Mouse (Mus musculus) cerebellum, adult 9-10 months (tissue): ENCODE measurements around the gene Wdr73.

ENCODE experiments used
- DNase-seq: peaks from one replicate; pipeline ENCODE4 v3.0.0; 2022

Wdr73 gene

GRCm38 (mm10) chr7:80894196-80894595 lies 6.9 kb downstream of the Wdr73 start:
- peak; percentile 71 for DNase-seq

- peak; percentile 66 for DNase-seq
These were observed 7.3 kb downstream of the Wdr73 start for GRCm38 (mm10) chr7:80893753-80894129.

GRCm38 (mm10) chr7:80893086-80893752 lies 7.8 kb downstream of the Wdr73 start:
- peak; percentile 73 for DNase-seq

GRCm38 (mm10) chr7:80889841-80890241 lies 11.2 kb downstream of the Wdr73 start:
- DNase-seq, result no peak

GRCm38 (mm10) chr7:80889021-80889511 lies 12.0 kb downstream of the Wdr73 start:
- DNase-seq, result no peak

GRCm38 (mm10) chr7:80888595-80888994 lies 12.5 kb downstream of the Wdr73 start:
- no peak for DNase-seq

- DNase-seq, result no peak
These were observed 15.4 kb downstream of the Wdr73 start for GRCm38 (mm10) chr7:80885666-80886065.

GRCm38 (mm10) chr7:80882830-80883505 lies 18.1 kb downstream of the Wdr73 start:
- peak; percentile 89 for DNase-seq

GRCm38 (mm10) chr7:80875727-80876126 lies 25.3 kb downstream of the Wdr73 start:
- no peak for DNase-seq

- DNase-seq, result no peak
These were observed 27.4 kb downstream of the Wdr73 start for GRCm38 (mm10) chr7:80873631-80874030.

- DNase-seq, result no peak
These were observed 28.0 kb downstream of the Wdr73 start for GRCm38 (mm10) chr7:80873038-80873437.

GRCm38 (mm10) chr7:80868686-80869085 lies 32.4 kb downstream of the Wdr73 start:
- no peak for DNase-seq

GRCm38 (mm10) chr7:80866514-80867147 lies 34.4 kb downstream of the Wdr73 start:
- no peak for DNase-seq

- no peak for DNase-seq
These were observed 35.5 kb downstream of the Wdr73 start for GRCm38 (mm10) chr7:80865521-80865920.

GRCm38 (mm10) chr7:80864831-80865230 lies 36.2 kb downstream of the Wdr73 start:
- DNase-seq, result no peak

GRCm38 (mm10) chr7:80864151-80864550 lies 36.9 kb downstream of the Wdr73 start:
- no peak for DNase-seq

GRCm38 (mm10) chr7:80863520-80863919 lies 37.5 kb downstream of the Wdr73 start:
- DNase-seq, result no peak

- no peak for DNase-seq
These were observed 38.6 kb downstream of the Wdr73 start for GRCm38 (mm10) chr7:80862475-80862874.

GRCm38 (mm10) chr7:80860729-80861274 lies 40.3 kb downstream of the Wdr73 start, which contains the start of gene Zscan2:
Gene Zscan2, plus strand, starts transcription at chr7:80860920.
- DNase-seq, result peak; percentile 94

GRCm38 (mm10) chr7:80860227-80860626 lies 40.8 kb downstream of the Wdr73 start:
- peak; percentile 69 for DNase-seq

GRCm38 (mm10) chr7:80857181-80857580 lies 43.9 kb downstream of the Wdr73 start:
- DNase-seq, result peak; percentile 87

GRCm38 (mm10) chr7:80855316-80855715 lies 45.8 kb downstream of the Wdr73 start:
- DNase-seq, result no peak

GRCm38 (mm10) chr7:80853218-80853617 lies 47.9 kb downstream of the Wdr73 start:
- DNase-seq, result no peak

GRCm38 (mm10) chr7:80850520-80850919 lies 50.5 kb downstream of the Wdr73 start:
- no peak for DNase-seq
